Mouse (Mus musculus): ENCODE data around the gene Ccl17.

- peak; percentile 75 for TF ChIP-seq HCFC1 (IDR thresholded peaks at IDR 0.05; ENCODE audit: borderline replicate concordance, insufficient read depth, low read length)
- 0 out of 2 replicates have a peak, but pooled peaks have one; percentile 22 for TF ChIP-seq MAFK (IDR thresholded peaks at IDR 0.05; ENCODE audit: insufficient read depth, low read depth, low read length)
These were observed 47.3 kb downstream of the Ccl17 start, which contains the start of gene Polr2c for GRCm38 (mm10) chr8:94857346-94858173.
